Mouse (Mus musculus) thymus, postnatal 36 days (tissue): Measurements from ENCODE around the gene Polr3e.
A peak's percentile ranks its signal among the peaks of the same experiment; 100 is the strongest.

ENCODE experiments used
- DNase-seq, 2 experiments: peaks; one replicate each; pipeline ENCODE4 v3.0.0; 2022; ENCODE audit warnings: mixed read lengths in 2 of 2

The Polr3e gene

DNA sequence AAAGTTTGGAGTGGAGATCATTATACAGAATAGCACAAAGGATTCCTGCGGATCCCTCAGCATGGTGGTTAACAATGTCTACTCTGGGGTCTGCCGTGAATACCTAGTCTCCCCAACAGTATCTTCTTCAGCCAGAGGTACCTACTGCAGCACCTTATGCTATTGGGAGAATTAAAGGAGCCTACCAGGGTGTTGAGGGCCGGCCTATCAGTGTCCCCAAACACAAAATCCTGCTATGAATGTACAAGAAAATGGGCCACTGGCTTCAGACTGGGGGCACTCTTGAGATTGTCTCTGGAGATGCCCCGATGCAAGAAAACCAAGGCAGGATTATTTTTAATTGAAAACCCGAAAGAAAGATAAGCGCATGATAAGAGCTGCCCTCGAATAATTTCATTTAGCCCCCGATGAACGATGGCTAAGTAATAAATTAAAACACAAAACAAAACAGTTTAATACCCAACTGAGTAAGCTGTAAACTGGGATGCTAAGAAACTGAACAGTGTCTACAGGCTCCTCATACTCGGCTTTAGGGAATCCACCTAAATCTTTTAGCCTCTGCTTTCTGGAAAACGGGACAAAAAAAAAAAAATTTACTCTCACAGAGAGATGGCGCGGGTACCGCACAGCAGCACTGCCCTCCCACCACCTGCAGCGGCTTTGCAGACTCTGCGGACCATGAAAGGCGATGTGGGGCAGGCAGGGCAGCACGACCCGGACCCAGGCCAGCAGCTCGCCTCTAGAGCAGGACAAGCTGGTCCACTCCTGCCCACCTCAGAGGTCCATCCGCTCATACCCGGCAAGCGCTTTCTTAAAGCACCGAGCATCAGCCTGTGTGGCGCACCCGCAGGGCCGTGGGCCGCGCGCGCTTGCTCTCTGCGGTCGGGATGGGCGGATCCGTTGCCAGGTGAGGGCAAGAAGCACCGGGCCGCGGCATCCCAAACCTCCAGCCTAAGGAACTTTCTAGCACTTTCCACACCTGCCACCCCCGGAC, 63.7 kb downstream of the Polr3e start:
- peak; percentile 52 to 66 for DNase-seq

GRCm38 (mm10) chr7:120982200-120982841, 64.8 kb downstream of the Polr3e start, which contains the start of the genes Cdr2 and Mfsd13b:
Gene Cdr2, minus strand, starts transcription at chr7:120982312.
Gene Mfsd13b, plus strand, starts transcription at chr7:120982509.
- DNase-seq = peak; percentile 94 to 95

- no peak for DNase-seq
These were observed 65.4 kb downstream of the Polr3e start for GRCm38 (mm10) chr7:120982968-120983367.

- no peak for DNase-seq
These were observed 73.6 kb downstream of the Polr3e start for GRCm38 (mm10) chr7:120991191-120991590.
